Mouse (Mus musculus) cerebellum, adult (tissue): ENCODE results near the gene Dab1.

Experiments
- ATAC-seq: cut with Nextera tagmentation; 2 replicates; pipeline ENCODE4 v1.9.2; 2017; ENCODE audit warnings: mild to moderate bottlenecking, moderate library complexity, mixed read lengths; ENCODE audit not compliant: insufficient number of reproducible peaks, low FRiP score, low TSS enrichment

Gene Dab1

DNA sequence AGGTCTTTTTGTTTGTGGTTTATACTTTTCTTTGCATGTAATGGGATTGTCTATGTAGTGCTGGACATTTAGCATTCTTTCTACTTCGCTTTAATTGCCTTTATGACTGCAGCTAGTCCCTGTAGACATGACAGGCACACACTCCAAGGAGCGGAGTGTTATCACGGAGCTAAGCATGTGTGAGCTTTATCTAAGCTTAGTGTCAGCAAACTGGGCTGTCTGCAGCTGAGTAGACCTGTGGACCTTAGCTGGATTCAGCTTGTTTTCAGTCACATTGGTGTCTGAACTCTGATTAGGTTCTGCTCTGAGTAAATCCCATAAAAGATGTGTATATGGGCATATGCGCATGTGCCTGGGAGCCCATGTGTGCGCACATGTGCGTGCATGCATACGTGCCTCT is 810.0 kb downstream of the Dab1 start:
- no peak for ATAC-seq

DNA sequence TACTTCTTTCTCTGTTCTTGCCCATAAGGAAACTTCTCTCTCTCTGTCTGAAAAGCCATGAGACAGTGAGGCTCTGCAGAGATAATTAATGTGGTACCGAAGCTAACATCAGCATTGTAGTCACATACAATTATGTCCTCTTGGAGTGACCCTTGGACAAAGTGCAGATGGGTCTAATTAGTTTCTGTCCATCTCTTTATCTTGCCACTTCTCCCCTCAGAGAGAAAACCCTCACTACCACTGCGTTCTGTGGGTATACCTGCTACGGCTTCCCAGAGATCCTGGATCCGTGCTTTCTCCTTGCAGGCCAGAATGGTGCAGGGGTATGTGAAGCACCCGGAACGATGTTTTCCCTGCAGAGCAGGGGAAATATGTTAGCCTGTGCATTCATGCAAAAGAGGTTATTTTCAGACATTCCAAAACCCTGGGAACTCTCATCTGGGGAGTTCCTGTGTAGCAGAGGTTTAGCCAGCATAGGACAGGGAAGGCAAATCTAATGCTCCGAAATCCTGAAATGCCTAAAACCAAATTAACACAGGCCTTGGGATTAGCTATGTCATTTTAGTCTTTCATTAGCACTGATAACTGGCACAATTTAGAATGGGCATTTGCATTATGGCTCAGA is 812.2 kb downstream of the Dab1 start:
- 0 out of 2 replicates have a peak, but pooled peaks have one; percentile 38 for ATAC-seq

DNA sequence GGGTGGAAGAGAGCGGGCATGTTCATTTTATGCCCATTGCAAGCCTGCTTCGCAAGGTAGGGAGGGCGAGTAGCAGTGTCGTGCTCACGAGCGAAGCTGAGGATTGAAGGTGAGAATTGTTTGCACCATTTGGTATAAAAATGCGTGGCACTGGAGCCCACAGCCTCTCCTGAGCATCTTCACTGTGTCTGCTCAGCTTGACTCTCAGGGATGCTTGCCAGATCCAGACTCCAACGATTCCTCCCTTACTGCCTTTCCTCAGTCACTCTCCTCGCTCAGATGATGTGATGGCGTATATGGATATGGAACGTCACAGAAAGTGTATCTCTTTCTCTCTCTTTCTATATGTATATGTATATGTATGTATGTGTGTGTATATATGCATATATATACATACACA is 813.0 kb downstream of the Dab1 start:
- no peak for ATAC-seq

GRCm38 (mm10) chr4:104435736-104436135 is 816.6 kb downstream of the Dab1 start:
- ATAC-seq = no peak

GRCm38 (mm10) chr4:104436411-104436810 is 817.3 kb downstream of the Dab1 start:
- no peak for ATAC-seq

DNA sequence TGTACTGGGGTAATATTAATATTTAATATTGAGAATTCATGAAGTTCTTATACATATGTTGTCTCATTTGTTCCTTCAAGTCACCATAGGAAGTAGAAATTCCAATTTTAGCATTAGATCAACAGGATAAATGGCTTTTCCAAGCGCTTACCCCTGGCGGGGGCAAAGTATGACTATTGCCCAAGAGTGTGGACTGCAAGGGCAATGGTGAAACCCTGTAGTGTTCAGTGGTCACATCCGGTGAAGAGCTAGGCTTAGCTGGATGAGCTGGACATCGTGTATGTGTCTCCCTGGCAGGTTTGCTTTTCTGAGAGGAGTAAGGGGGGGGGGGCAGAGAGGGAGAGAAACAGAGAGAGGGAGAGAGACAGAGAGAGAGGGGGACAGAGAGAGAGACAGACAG is 819.6 kb downstream of the Dab1 start:
- no peak for ATAC-seq

DNA sequence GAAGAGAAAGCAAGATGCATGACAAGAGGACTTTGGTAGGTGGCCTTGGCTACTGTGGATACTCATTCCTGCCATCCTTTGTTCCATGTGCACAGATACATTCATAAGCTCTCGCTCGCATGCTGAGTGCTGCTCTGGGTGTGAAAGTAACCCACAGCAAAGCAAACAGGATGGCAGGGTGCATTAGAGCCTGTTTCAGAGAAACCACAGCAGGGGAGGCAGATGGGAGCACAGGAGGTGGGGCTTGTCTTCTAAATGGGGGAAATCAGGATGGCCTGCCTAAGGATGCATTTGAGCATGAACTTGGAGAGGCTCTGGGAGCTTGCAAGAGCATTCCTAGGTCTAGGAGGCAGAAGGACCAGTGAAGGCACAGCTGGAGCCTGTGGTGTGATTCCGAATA is 820.5 kb downstream of the Dab1 start:
- peak; percentile 28; the same call in 1 of the 2 replicates for ATAC-seq

DNA sequence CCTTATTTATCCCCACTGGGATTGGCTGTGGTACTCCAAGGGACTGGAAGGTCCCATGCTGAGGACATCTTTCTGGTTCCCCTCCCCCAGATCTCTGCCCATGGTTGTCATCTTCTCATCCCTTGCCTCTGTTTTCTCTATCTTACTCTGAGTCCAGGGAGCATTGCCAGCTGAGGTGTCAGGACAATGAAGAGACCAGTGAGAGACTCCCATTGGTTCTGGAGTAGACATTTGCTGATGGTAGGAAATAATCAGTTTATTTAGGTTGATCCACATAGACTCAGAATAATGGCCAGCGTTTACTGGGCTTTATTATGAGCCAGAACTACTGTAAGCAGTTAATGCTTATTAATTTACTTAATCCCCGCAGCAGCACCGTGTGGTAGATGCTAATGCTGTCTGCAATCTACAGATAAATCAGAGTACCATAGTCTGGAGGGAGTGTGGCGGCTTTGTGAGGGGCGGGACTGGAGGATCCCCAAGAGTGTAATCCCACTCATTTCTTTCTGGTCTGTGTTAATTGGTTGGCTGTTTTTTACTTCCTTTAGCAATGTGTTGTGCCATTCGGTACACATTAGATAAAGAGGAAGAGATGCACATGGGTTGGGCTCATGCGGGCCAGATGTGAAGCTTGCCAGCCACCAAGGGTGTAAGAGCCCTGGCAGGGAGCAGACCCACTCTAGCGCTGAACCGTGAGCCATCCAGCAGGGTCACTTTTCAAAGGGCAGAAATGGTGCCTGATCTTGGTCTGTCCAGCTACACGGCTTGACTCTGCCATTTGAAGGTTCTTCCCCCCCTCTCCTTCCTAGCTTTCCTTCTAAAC is 824.0 kb downstream of the Dab1 start:
- ATAC-seq = no peak; the same call in 1 of the 2 replicates

GRCm38 (mm10) chr4:104443775-104444174 is 824.6 kb downstream of the Dab1 start:
- peak; percentile 85 for ATAC-seq

DNA sequence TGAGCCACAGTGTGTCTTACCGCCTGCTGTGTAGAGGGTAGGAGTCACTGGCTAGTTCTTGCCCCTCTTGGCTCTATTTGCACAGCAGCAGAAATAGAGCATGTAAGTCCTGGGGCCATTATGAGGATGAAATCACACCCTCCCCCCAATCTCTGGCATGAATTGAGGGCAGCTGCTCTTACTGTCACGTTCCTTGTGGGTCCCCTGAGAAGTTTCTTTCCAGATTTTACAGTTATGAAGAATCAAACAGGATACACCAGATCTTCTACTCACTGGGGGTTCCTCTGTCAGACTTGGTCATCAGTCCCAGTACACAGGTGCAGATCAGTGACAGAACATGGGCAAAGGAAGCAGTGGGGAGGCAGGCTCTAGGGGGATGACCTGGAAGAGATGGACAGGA is 825.8 kb downstream of the Dab1 start:
- ATAC-seq = no peak

GRCm38 (mm10) chr4:104448199-104448598 is 829.0 kb downstream of the Dab1 start:
- ATAC-seq = no peak

GRCm38 (mm10) chr4:104450645-104451044 is 831.5 kb downstream of the Dab1 start:
- ATAC-seq = no peak

DNA sequence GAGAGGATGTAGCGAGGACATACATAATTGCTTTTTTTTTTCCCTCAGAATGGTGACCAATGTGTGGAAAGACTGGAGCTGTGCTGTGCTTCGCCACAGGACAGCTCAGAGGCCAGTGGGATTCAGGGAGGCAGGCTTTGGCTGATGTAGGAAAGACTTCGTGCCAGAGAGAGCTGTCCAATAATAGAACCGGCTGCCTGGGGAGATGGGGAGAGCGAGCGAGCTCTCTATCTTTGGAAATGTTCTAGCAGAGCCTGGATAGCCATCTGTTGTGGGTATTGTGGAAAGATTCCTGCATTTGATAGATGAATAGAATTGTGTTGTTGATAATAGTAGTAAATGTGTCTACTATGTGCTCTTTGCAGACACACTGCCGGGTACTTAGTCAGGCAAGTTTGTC is 833.4 kb downstream of the Dab1 start:
- ATAC-seq = peak; percentile 91

DNA sequence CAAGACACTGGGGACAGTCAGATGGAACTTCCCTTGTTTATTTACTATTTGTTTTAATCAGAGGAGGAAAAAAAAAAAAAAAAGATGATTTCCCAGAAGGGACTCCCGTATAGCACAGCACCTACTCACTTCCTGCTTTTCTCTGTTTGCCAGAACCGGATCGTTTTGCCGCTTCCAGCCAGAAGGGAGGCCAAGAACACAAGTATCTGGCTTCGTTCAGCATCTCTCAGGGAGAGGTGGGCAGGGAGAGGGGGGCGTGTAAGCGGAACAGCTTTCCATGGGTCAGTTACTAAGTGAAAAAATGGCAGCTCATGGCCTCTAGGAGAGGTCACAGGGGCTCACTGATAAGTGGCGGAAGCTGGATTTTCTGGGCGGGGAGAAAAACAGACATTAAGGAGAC is 836.0 kb downstream of the Dab1 start:
- no peak for ATAC-seq

DNA sequence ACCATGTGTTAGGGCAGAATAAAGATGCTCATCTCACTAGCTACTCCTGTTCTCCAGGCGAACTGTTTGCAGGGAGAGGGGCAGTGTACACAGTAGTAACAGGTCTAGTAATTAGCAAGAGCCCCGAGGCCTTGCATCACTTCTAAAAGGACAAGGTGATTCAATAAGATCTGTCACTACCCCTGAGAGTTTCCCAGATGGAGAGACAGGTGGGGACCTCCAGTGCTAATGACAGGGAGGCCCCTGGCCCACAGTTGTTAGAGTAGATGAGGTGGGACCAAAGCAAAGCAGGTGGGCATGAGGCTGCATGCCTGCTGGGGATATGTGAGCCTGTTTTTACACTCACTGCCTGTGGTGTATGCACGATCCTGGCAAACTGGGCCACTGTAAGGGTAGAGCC is 836.6 kb downstream of the Dab1 start:
- no peak for ATAC-seq

- ATAC-seq = no peak
Observed at GRCm38 (mm10) chr4:104456173-104456873, 837.2 kb downstream of the Dab1 start.

DNA sequence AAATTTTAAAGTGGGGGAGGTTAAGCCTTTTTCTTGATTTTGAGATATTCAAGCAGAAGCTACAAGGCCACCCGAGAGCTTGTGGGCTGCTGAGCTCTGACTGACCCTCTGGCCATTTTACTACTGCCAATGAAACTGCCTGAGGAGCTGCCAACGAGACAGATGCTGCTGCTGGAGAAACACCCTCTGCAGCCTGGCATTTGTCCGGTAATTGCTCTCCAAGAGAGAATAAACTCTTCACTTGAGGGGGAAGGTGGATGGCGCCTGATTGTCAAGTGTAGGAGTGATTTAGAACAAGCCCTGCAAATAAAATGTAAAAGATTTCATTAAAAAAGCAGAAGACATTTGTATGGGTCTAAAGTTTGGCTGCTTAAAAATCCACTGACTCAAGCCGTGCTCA is 839.6 kb downstream of the Dab1 start:
- peak; percentile 28; the same call in 1 of the 2 replicates for ATAC-seq

GRCm38 (mm10) chr4:104461106-104462011 is 842.2 kb downstream of the Dab1 start:
- peak; percentile 32 for ATAC-seq

- no peak for ATAC-seq
Observed at GRCm38 (mm10) chr4:104462932-104463780, 844.0 kb downstream of the Dab1 start.
